Mouse (Mus musculus) olfactory bulb, adult 2 months (tissue): ENCODE results near the gene Skap1. TPM values are rescaled to one million over a fixed set of nuclear protein-coding genes. Genes with fewer than 3 reads are reported as not detected.
A peak's percentile ranks its signal among the peaks of the same experiment; 100 is the strongest.
"Not testable (repeated sequence)": the region's sequence is repeated elsewhere in the genome, so short reads cannot be mapped to it uniquely, and the experiment has no call there.

Experiments
- H3K27ac ChIP-seq: fragments of 200-500 bp; 2 replicates; pipeline ENCODE4 v1.5.1; 2012; ENCODE audit warnings: low read depth, low read length; ENCODE audit not compliant: insufficient read depth
- H3K4me1 ChIP-seq: fragments of 200-500 bp; 2 replicates; pipeline ENCODE4 v1.6.1; 2012; ENCODE audit warnings: low read length; ENCODE audit not compliant: control insufficient read depth, insufficient read depth
- H3K4me3 ChIP-seq: fragments of 200-500 bp; 2 replicates; pipeline ENCODE4 v1.5.1; 2012; ENCODE audit warnings: mild to moderate bottlenecking, low read depth, low read length, moderate library complexity; ENCODE audit not compliant: insufficient read depth
- CTCF ChIP-seq: fragments of 200-500 bp; IDR thresholded peaks from 2 replicates; pipeline ENCODE4 v1.5.1; 2012; ENCODE audit warnings: low read depth, mild to moderate bottlenecking, low read length, moderate library complexity; ENCODE audit not compliant: insufficient read depth
- POLR2A ChIP-seq: fragments of 200-500 bp; IDR thresholded peaks from 2 replicates; pipeline ENCODE4 v1.6.1; 2012; ENCODE audit warnings: mild to moderate bottlenecking, low read depth, low read length, moderate library complexity; ENCODE audit not compliant: insufficient read depth
- WGBS: fragments of 180-500 bp; shearing (Covaris S2); methylation state at CpG from one replicate; pipeline ENCODE4 v1.1.7; 2018; 5-methylcytosine and 5-hydroxymethylcytosine counted together
- polyA plus RNA-seq: library from polyadenylated mRNA; stranded (reverse); fragments of >200 nt; gene quantifications from 2 replicates; pipeline ENCODE4 v1.2.4, GENCODE M21; 2012; ENCODE audit warnings: low replicate concordance; ENCODE audit not compliant: missing spikeins, insufficient read depth, insufficient read length

Gene Skap1
- polyA plus RNA-seq, 1 experiment, result not detected

DNA sequence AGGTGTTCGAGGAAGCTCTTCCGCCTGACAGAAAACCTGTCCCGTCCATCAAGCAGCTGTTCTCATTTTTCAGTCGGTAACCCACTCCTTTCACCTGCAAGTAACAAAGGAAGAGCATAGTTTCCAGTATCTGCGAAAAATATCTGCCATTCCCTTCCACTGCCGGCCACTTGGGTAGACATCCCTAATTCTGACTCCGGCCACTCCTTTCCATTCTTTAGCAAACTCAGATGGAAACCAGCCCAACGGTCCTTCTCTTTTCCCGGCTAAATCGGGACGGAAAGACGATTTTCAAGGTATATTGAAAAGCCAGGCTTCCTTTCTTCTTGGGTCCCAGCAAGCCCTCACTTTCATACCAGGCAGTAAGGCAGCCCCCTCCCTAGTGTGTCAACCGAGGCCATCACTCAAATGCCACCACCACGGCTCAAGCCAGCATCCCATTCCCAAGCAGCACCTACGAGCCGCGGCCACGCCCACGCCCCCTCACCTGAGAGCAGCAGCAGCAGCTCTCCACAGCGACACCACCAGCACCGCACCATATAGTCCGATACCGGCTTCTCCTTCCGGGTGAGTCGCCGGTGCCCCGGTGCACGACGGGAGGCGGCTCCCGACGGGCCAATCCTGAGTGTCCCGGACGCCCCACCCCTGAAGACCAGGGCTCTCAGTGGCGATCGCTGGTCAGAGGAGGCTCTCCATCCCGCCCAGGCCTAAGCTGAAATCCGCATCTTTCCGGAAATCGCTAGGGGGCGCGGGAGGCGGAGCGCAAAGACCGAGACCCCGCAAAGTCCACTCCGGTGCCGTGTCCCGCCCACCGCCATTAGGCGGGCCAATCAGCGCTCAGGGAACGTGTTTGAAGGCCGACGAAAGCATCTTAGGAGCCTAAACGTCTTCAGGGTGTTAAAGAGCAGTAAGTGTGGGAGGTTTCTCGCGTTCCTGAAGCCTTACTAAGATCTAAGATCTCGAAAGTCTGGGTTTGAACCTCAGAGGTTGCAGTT lies 312.9 kb downstream of the Skap1 start, which contains the start of gene Snx11:
Snx11 (minus strand) TSS at position 592 of the 995 bp plus-strand sequence.
- H3K27ac ChIP-seq, result no peak within 1 kb of the TSS
- TF ChIP-seq POLR2A, result peak; percentile 54; the same call in 1 of the 2 replicates
- TF ChIP-seq CTCF, result peak; percentile 32; the same call in 1 of the 2 replicates

DNA sequence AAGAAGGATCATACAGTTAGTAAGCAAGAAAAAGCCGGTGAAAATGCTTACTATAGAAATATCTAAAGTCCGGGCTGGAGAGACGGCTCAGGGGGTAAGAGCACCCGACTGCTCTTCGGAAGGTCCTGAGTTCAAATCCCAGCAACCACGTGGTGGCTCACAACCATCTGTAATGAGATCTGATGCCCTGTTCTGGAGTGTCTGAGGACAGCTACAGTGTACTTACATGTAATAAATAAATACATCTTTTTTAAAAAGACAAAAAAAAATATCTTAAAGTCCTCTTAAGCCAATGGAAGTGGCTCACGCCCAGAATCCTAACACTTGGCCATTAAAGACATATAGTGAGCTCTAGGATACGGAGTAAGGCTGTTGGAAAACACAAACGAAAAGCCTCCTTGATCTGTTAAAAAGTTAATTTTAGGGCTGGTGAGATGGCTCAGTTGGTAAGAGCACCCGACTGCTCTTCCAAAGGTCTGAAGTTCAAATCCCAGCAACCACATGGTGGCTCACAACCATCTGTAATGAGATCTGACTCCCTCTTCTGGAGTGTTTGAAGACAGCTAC lies 313.8 kb downstream of the Skap1 start:
- peak overlapping the region; percentile 68 for H3K4me3 ChIP-seq
- WGBS, result 70% methylated on average over 10 of the region's 10 CpGs
- H3K27ac ChIP-seq, H3K4me1 ChIP-seq: not testable (repeated sequence)

More for the DNA sequence above, 312.9 kb downstream of the Skap1 start, which contains the start of gene Snx11:
- WGBS, result 1% methylated on average over 59 of the region's 59 CpGs
- Histone ChIP-seq H3K4me3 (peak within 1 kb of the TSS; percentile 68), H3K4me1 (peaks cover 6% of the 10 kb centered on the region; the same call in 1 of the 2 replicates)

DNA sequence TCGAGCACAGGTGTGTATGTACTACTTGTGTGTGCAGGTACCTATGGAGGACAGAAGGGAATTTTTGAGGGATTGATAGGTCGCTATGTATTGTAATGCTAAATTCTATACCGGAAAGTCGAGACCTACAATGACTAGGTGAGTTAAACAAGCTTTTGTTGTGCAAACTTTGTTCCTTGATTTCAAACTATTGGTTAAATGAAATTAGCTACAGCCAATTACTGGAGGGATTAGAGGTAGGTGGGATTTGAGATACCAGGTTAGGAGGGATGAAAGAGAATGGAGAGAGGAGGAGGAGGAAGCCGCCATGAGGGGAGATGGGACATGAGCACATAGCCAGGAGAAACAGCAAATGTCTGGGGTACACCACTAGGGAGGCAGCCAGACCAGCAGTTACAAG lies 315.9 kb downstream of the Skap1 start:
- Histone ChIP-seq H3K27ac (no peak overlapping the region), H3K4me3 (no peak overlapping the region), H3K4me1 (peaks cover under 1% of the 10 kb centered on the region; the same call in 1 of the 2 replicates)
- WGBS, result 80% methylated on average over 5 of the region's 5 CpGs
- TF ChIP-seq POLR2A, result no peak
- TF ChIP-seq CTCF, result no peak

DNA sequence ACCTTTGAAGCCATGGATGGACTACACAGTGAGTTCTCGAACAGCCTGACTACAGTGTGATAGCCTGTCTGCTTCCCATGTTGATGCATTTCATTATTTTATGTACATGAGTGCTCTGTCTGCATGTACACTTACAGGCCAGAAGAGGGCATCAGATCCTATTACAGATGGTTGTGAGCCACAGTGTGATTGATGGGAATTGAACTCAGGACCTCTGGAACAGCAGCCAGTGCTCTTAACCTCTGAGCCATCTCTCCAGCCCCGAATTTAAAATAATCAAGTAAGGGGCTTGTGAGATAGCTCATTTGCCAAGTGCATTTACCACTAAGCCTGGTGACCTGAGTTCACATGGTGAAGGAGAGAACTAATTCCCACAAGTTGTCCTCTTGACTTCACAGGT lies 317.0 kb downstream of the Skap1 start:
- WGBS, result 86% methylated on average over 2 of the region's 2 CpGs
- TF ChIP-seq POLR2A, result no peak
- TF ChIP-seq CTCF, result no peak
- H3K27ac ChIP-seq, result no peak overlapping the region
- H3K4me1 ChIP-seq, result no peaks in the 10 kb centered on the region
- H3K4me3 ChIP-seq, result no peak overlapping the region

DNA sequence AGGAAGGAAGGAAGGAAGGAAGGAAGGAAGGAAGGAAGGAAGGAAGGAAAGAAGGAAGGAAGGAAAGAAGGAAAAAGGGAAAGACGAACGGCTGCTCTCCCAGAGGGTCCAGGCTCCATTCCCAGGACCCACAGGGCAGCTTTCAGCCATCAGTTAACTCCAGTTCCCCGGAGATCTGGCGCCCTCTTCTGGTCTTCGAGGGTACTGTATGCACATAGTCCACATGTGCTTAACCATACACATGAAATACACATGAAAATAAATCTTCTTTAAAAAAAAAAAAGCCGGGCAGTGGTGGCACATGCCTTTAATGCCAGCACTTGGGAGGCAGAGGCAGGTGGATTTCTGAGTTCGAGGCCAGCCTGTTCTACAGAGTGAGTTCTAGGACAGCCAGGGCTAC lies 320.5 kb downstream of the Skap1 start:
- not testable (repeated sequence) for H3K4me3 ChIP-seq

DNA sequence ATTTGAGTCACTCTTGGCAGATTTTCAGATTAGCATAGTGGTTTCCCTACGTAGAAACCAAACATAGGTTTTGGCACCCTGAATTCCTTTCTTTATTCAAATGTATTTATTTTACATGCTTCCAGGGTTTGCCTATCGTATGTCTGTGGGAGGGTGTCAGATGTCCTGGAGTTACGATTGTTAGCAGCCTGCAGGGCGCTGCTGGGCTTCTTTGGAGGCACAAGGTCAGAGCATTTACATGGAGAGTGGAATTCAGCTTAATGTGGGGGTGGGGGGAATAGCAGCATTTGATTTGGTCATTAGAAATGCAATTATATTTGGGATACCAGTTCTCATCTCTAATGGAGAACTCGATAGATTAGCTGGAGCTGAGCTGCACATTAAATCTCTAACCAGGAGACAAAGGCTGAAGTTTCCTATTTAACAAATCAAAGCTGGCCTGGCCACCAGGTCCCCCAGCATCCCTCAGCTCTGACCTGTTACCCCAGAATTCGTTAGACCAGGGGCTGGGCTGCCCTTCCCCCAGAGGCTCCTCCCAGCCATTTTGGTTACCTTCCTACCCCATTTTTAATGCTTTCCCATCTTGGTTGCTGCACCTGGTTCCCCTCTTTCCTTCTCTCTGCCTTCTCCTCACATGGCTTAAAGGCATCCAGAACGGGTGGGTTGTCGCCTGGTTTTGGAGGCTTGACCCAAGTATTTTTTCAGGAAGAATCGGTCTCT lies 322.5 kb downstream of the Skap1 start:
- TF ChIP-seq CTCF, result no peak
- no peak for TF ChIP-seq POLR2A
- 46% methylated on average over 9 of the region's 9 CpGs for WGBS
- H3K27ac ChIP-seq, result no peak overlapping the region
- H3K4me3 ChIP-seq, result no peak overlapping the region
- peaks cover 7% of the 10 kb centered on the region; the same call in 1 of the 2 replicates for H3K4me1 ChIP-seq

More for the DNA sequence above, 320.5 kb downstream of the Skap1 start:
- H3K4me1 ChIP-seq, H3K27ac ChIP-seq: not testable (repeated sequence)
- WGBS, result 14% methylated on average over 7 of the region's 7 CpGs

DNA sequence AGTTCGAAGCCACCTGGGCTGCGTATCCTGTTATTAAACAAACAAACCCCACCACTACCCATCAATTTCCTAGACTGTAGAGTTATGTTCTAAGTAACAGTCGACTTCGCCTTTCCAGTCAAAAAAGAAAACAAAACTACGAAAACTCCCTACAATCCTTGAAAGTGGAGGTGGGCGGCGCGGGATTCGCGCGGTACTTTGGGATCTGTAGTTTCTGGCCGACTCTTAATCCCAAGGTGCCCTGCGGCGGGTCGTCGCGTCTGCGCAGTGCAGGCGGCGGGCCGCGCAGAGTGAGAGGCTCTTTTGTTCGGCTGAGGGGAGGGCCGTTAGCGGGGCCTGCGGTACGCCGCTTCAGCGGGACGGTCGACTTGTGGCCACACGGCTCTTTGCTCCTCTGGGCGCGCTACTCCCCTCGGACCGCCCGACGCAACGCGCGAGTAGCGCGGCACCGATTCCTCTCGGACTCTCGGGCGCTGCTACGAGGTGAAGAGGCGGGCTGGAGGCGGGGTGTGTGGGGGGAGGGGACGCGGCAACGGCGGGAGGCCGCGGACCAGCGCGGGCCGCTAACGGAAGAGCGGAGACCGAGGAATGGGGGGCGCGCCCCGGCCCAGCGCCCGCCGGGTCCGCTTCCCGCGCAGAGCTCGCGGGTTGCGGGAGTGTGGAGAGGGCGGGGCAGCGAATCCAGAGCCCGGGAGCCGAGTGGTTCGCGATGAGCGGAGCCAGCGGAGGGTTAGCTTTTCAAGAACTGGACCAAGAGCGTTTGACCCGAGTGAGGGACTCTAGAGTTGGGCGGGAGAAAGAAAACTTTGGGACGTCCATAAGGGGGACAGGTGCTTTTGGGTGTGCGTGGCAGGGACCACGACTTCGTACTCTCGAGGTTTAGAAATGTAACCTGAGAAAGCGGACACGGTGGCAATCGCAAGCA lies 324.7 kb downstream of the Skap1 start, which contains the start of gene Cbx1:
Cbx1 (plus strand) TSS at position 257 of the 925 bp plus-strand sequence.
- 2% methylated on average over 93 of the region's 93 CpGs for WGBS
- Histone ChIP-seq H3K4me3 (peak within 1 kb of the TSS; percentile 77), H3K4me1 (peaks cover 7% of the 10 kb centered on the region; the same call in 1 of the 2 replicates), H3K27ac (peak within 1 kb of the TSS; percentile 56)
- TF ChIP-seq POLR2A (peak; percentile 86), CTCF (no peak)

DNA sequence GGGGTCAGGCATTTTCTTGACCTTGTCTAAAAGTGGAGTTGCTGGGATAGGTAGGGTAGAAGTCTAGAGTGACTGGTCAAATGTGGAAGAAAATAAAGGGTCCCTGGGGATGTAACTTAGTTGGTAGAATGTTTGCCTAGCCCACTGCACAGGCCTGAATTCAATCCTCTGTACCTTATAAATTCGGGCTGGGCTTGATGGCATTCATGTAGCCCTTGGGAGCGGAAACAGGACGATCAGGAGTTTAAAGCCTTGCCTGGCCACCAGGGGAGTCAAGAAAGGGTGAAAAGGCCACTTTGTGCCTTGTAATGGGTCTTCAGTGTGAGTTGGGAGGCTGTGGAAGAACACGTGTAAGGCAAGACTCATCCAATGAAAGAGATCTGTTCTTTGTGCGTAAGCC lies 325.6 kb downstream of the Skap1 start:
- peak overlapping the region; percentile 77 for H3K4me3 ChIP-seq
- 11% methylated on average over 5 of the region's 5 CpGs for WGBS
- TF ChIP-seq POLR2A, result no peak
- TF ChIP-seq CTCF, result no peak
- peaks cover 7% of the 10 kb centered on the region; the same call in 1 of the 2 replicates for H3K4me1 ChIP-seq
- H3K27ac ChIP-seq, result no peak overlapping the region
